Mouse (Mus musculus): ENCODE measurements around the gene Arhgap1.

Gene Arhgap1

DNA sequence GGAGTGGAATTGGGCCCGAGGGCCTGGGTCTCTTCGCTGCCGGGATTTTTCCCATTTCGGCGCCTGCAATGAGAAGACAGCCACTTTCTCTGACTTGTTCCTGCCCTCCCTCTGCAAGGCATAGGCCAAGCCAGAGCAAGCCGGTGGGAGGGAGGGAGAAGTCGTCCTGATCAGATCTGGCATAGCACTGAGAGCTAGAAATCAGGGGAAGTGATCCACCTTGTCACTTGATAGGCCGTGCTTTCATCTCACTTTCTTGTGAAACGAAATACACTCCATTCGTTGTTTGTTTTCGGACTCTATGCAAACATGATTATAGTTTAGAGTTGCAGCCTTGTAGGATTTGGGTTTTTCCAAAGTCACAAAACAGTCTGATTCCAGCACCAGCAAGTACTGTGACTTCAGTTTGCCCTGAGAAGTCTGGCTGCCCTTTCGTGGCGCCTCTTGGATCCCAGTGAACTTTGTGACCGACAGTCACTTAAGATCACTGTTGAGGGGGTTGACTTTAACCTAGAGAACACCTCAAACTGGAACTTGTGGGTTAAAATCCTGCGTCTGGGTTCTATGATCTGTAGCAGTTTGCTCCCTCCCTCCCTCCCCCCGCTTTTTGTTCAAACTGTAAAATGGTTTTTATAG is 818 bp downstream of the Arhgap1 start:
- DNase-seq = no peak

- peak in 1 of 2 experiments; percentile 35 for DNase-seq
These were observed 2.0 kb downstream of the Arhgap1 start for GRCm38 (mm10) chr2:91651458-91652258.

DNA sequence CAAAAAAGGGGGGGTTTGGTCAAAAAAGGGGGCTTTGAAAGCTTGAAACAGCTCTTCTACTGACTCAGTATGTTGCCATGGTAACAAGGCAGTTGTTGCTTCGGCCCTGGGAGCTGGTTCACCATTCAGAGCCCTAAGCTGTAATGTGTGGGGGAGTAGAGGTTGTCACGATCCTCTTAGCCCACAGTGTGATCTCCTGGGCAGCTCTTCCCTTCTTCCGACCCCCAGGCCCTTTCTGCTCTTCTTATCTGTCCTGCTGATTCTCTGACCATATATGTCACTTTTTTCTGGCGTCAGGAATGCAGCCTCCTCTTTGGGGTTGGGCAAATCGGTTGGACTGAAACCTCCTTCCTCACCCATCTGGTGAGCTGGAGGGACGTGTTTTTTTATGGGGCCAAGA is 3.2 kb downstream of the Arhgap1 start:
- no peak for DNase-seq

GRCm38 (mm10) chr2:91655388-91655787 is 5.7 kb downstream of the Arhgap1 start:
- no peak for DNase-seq

DNA sequence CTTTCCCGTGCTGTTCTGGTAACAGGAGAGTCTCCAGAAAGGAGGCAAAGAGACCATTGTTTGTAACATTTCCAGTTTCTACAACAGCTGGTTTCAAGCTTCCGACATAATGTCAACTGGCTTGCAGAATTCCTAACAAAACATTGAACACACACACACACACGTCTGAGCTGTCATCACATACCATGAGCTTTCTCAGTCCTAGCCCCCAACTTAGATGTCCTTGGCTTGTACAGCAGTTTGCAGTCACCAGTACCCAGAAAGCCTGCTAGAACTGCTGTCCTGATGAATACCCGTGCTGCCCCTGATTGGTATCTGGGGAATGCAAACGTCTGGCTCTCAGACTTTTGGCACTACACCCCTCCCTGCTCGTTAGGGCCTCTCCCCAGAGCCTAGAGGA is 6.2 kb downstream of the Arhgap1 start:
- DNase-seq = no peak

DNA sequence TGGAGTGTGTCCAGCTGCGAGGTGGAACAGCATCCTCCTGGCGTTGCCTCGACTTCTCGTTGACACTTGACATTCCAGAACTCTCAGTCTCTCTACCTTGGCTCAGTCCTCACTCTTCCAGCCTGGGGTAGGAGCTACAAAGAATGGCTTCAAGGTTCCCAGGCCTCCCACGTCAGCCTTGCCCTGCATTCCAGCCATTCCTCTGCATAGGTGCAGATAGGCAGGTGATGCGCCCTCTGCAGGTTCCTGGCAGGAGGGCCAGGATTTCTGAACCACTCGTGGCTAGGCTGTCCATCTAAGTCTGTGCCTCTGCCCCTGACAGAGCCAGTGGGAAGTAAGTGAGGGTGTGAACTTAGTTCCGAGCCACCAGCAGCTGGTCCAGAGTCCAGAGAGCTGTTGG is 7.1 kb downstream of the Arhgap1 start:
- peak; percentile 72 for DNase-seq

DNA sequence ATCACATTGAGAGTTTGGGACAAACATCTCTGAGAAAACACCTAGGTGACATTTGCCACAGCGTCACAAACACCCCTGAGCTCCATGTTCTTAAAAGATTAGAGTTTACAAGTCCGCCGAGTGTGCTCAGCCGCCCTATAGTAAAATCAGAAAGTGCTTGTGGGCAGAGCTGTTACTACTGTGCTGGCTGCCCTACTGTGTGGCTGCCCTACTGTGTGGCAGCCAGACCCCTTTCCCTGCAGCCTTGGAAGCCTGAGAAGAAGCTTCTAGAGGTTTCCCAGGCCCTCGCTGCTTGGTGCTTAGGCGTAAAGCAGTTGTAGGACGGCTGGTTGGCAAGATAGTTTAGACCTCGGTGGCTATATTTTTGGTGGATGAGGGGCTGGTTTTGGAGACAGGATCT is 10.0 kb downstream of the Arhgap1 start:
- no peak for DNase-seq

GRCm38 (mm10) chr2:91660981-91661380 is 11.3 kb downstream of the Arhgap1 start:
- DNase-seq = peak; percentile 74 to 83

GRCm38 (mm10) chr2:91664780-91665179 is 15.1 kb downstream of the Arhgap1 start:
- DNase-seq = no peak

GRCm38 (mm10) chr2:91666386-91666910 is 16.8 kb downstream of the Arhgap1 start:
- peak; percentile 25 to 51 for DNase-seq

DNA sequence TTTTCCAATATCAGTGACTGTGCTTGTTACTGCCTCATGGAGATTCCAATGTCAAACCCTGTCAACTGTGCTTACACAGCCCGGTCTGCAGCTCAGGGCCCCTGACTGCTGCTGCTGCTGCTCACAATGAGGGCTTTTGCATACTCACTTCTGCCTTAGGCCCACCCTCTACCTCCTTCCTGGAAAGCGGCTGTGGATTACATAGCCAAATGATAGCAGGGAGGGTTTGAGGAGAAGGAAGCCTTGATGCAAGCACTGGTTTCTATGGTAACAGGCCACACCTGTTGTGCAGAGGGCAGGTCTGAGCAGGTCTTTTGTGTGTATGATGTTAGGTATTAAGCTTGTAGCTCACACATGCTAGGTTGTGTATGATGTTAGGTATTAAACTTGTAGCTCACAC is 18.1 kb downstream of the Arhgap1 start:
- DNase-seq = no peak

- no peak for DNase-seq
These were observed 19.7 kb downstream of the Arhgap1 start for GRCm38 (mm10) chr2:91669326-91669725.

DNA sequence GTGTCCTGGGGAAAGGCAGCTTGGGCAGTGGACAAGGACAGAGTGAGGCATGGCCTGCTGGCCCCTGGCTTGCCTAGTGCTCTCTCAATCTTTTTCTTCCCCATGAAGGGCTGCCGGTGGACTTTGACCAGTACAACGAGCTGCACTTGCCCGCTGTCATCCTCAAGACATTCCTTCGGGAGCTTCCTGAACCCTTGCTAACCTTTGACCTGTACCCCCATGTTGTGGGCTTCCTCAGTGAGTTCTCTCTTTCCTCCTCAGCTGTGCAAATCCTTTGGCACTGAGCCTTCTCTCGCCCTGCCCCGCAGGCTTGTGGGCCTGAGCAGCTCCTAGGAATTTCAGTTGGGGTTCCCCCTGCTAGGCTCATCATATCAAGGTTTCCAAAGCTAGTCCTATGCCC is 20.4 kb downstream of the Arhgap1 start:
- peak; percentile 79 to 84 for DNase-seq

GRCm38 (mm10) chr2:91673587-91673986 is 23.9 kb downstream of the Arhgap1 start:
- DNase-seq = no peak

- DNase-seq = no peak
These were observed 25.2 kb downstream of the Arhgap1 start for GRCm38 (mm10) chr2:91674895-91675294.

- DNase-seq = no peak
These were observed 26.8 kb downstream of the Arhgap1 start for GRCm38 (mm10) chr2:91676420-91676819.

DNA sequence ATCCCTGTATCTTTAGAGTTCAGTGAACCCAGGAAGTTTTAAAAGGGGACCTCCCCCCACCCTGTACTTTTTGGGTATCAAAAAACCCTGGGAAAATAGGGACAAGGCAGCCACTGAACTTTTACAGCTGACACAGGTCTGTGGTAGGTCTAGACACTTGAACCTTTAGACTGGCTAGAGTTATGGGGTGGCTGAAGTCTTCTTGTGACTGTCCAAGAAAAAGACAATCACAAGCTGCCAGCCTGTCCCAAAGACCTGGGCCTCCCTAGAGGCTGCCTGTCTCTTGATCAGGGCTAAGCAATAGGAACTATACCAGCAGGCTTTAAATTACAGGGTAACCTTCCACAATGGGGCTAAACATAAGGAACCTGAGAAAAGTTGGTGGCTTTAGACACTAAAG is 27.3 kb downstream of the Arhgap1 start:
- no peak for DNase-seq

DNA sequence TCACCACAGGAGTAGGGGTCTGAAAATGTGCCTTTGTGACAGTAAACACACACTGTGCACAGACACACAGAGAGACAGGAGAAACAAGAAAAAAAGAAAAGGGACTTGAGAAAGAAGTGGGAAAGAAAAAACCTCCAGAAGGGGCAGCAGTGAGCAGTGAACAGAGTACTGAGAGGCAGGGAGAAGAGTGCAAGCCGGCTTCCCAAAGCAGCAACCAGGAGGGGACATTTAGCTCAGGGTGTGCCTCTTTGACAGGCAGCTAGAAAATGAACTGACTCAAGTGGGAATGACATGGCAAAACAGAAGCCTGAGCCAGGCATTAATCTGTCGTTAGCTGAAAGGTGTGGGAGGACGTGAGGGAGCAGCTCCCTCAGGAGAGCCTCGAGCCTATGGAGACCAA is 33.2 kb downstream of the Arhgap1 start:
- peak; percentile 28 to 45 for DNase-seq

DNA sequence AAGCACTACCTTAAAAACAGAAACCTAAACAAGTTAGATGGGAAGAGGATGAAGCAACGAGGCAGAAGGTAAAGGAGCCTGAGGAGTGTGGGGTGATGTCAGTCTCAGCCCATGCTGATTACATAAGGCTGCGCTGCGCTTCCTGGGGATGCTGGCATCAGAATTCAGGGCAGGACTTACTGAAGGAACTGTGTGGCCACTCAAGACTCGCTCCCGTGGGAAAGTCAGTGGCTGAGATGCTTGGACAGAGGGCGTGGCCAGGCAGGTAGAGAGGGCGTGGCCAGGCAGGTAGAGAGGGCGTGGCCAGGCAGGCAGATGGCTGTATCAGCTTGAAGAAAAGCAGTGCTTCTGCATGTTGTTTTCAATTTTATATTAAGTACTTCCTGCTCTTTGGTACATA is 34.3 kb downstream of the Arhgap1 start:
- DNase-seq = no peak

- DNase-seq = no peak
These were observed 39.8 kb downstream of the Arhgap1 start for GRCm38 (mm10) chr2:91689452-91689851.

- DNase-seq = no peak
These were observed 46.0 kb downstream of the Arhgap1 start for GRCm38 (mm10) chr2:91695436-91696224.

GRCm38 (mm10) chr2:91696225-91696590 is 46.5 kb downstream of the Arhgap1 start:
- no peak for DNase-seq

- no peak for DNase-seq
These were observed 49.6 kb downstream of the Arhgap1 start for GRCm38 (mm10) chr2:91699225-91699624.

GRCm38 (mm10) chr2:91701366-91701765 is 51.7 kb downstream of the Arhgap1 start:
- no peak for DNase-seq

Measured in kidney, adult 8-10 months (tissue).